Mouse (Mus musculus) frontal cortex, adult (tissue): Measurements from ENCODE around the gene Ncor2.

ENCODE experiments used
- ATAC-seq: cut with Nextera tagmentation; 2 replicates; pipeline ENCODE4 v1.9.2; 2017; ENCODE audit warnings: mild to moderate bottlenecking, moderate library complexity, mixed read lengths; ENCODE audit not compliant: low TSS enrichment

Ncor2 gene

GRCm38 (mm10) chr5:124969790-124970189 is 209.2 kb downstream of the Ncor2 start:
- no peak for ATAC-seq
